8 mouse cellular contexts compared by ENCODE assay signal in the genomic region with DNA sequence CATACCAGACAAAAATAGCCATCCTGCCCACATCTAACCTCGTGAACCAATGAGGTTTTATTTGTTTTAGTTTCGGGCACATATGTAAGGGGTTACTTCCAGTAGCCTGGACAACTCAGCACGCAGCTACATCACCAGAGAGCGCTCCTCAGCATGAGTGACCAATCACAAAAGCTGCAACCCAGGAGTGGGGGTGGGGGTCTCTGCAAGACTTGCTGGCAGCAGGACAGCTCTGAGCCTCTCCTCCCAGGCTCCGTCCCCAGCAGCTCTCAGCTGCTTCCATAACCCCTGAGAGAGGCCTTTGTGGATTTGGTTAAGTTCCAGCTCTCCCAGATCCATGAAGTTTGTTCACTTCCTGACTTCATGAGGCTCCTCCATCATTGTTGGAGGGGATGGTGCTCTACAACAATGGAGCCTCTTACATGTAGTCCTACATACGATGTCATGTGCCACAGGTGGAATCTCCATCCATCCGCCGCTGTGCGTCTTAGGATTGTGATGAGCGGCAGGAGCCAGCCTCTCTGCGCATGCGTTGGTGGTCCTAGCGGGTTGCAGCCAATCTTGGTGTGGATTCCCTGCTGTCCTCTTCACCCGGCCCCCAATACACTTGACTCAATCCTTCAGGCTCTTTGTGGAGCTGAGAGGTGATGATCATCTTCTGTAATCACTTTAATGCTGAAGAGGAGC. TPM values are rescaled to one million over a fixed set of nuclear protein-coding genes. Genes with fewer than 3 reads are reported as not detected.
A peak's percentile ranks its signal among the peaks of the same experiment; 100 is the strongest.
DNase-seq lines count a peak whose midpoint lies in the region; ATAC-seq lines count a peak whose summit lies in the region.
"Had no signal": no experiment of that assay in that cellular context is flagged by ENCODE, and none has a peak within 500 bp of the region (broad histone marks: within the 10 kb centered on the region; RNA-seq: fewer than 3 reads in every experiment).

No protein-coding gene starts in this region.

- peak; percentile 49 for DNase-seq in heart, postnatal 4 days
- no peak for DNase-seq in heart, postnatal 25 days (ENCODE audit: low spot score)
- DNase-seq in Muller cell, postnatal 12 days (ENCODE audit: inconsistent ontology term), result peak; percentile 80
- peak; percentile 60 for DNase-seq in R1 (ENCODE audit: low read depth, low spot score)
- DNase-seq in lung, postnatal 25 days (ENCODE audit: low spot score), result peak; percentile 7
- no peak for DNase-seq in layer of hippocampus, postnatal 36 days
- DNase-seq: embryo, embryonic 11 days had no signal

- no peak for ATAC-seq in granulocyte monocyte progenitor cell, adult 5-6 weeks (replicated peaks; ENCODE audit: poor library complexity, severe bottlenecking)

- intact Hi-C loops in heart, postnatal 25 days (cut with DNase I), result no loop called here

RNA-seq across cellular contexts. Expression of a gene that starts 37.7 kb away (rescaled TPM):
- total RNA-seq in heart, postnatal 4 days (2021), result 10 to 100 TPM; 18.8 to 21.3 TPM
- 10 to 100 TPM; 13.8 to 14.6 TPM for total RNA-seq in heart, postnatal 25 days (2021)
- 0.24 TPM in 1 of 2 replicates, not detected in the other for total RNA-seq in granulocyte monocyte progenitor cell, adult 5-6 weeks (2014; fragmentation: Nextera tagmentation)
- 0.10 and 0.47 TPM in 2 replicates for total RNA-seq in granulocyte monocyte progenitor cell, adult 5-6 weeks (2017)
- total RNA-seq in layer of hippocampus, postnatal 36 days (2021), result 10 to 100 TPM; 77.8 to 82.3 TPM

Comparison
In these comparisons a context has a peak if more than half of its experiments do, and no peak if none do; other contexts are left out.
1. DNase-seq: peak in heart, postnatal 4 days (single experiment), Muller cell, postnatal 12 days (single experiment), R1 (single experiment) and lung, postnatal 25 days (single experiment); none in heart, postnatal 25 days (single experiment) and layer of hippocampus, postnatal 36 days (0 of 2).
2. RNA of a gene that starts 37.7 kb away (total RNA-seq): 77.8 to 82.3 TPM in layer of hippocampus, postnatal 36 days, 18.8 to 21.3 TPM in heart, postnatal 4 days and 13.8 to 14.6 TPM in heart, postnatal 25 days; 0.10 to 0.47 TPM in granulocyte monocyte progenitor cell, adult 5-6 weeks; every median in the first group is over 10 times any median in the second.